Mouse (Mus musculus): ENCODE data around the gene Clstn3.
"Not testable (repeated sequence)": the region's sequence is repeated elsewhere in the genome, so short reads cannot be mapped to it uniquely, and the experiment has no call there.

Clstn3 gene

DNA sequence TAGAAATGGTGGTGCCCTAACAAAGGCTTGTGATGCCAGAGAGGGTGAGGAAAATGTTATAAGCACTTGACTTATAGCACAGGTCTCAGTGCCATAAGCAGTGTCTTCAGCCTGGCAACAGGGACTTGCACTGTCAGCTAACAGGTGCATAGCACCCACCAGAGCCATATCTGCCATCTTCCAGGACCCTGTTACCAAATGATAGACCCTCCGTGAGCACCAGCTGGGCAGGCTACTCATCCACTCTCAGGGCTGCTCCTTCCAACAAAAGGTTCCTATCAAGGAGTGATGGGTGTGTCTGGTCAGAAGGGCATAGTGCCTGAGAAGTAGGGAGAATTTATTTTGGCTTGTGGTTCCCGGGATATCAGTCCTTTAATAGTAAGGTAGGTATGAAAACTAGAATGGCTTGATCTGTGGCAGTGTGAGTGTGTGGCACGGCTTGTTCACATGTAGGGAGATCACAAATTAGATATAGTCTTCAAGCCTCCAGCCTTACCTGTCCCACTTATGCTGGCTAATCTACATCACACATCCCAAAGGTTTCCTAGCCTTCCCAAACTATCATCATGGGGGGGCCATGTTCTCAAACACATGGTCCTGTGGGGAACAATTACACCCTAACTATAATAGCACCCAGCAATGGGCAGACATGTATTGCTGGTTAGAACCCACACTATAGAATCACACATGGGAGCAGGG, 14.4 kb upstream of the Clstn3 start:
- no peak for DNase-seq

- no peak for DNase-seq
Measured at GRCm38 (mm10) chr6:124477922-124478651, 13.5 kb upstream of the Clstn3 start.

DNA sequence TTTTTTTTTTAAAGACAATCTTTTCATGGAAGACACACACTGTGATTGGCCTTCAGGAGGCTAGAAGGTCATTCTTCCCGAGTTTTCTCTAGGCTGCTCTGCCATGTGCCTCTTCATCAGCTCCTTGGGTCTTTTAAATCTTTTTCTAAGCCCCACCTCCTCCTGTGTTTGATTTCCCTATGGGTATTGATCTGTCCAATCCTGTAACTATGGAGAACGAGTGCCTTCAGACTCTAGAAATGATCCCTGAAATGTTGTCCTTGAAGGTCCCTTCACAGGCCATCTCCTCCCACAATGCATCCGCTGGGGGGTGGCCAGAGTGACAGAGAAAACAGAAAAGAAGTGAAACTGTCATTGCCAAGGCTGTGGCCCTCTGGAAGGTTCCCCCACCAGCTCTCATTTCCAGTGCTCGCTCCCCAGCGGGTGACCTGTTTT, 12.6 kb upstream of the Clstn3 start:
- no peak for DNase-seq

DNA sequence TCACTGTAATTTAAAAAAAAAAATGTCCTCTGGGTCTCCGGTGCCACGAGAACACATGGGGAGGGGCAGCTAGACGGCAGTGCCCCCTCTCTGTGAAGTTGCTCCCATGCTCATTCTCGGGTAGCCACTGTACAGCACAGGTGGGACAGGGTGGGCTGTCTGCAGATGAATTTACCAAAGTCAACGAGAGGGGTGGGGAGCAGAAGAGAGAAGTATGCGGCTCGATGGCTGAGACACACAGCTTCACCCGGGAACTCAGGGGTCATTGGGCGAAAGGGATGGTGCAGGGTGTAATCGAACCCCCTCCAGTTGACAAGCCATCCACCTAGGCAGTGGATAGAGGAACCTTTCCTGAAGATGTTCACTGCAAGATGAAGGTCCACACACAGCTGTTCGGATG, 12.2 kb upstream of the Clstn3 start:
- no peak for DNase-seq

DNA sequence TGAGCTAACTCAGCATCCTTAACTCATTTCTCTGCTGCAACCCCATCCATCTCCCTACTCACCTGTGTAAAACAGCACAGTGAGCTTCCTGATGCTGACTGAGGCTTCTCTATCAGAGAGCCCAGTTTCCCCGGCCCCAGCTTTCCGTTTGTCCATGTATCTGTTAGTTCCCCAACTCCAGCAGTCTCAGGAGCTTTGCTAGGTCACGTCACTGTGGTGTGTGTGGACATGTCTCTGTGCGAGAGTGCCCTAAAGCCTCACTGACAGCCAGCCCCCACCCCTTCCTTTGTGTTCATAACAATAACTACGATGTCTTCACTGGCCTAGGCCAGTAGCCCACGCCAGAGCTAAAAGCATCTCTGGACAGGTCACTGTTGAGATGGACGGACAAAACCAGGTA, 11.6 kb upstream of the Clstn3 start:
- no peak for DNase-seq

GRCm38 (mm10) chr6:124475335-124476075, 10.9 kb upstream of the Clstn3 start:
- DNase-seq: not testable (repeated sequence)

GRCm38 (mm10) chr6:124474621-124475020, 10.0 kb upstream of the Clstn3 start:
- DNase-seq: no peak

DNA sequence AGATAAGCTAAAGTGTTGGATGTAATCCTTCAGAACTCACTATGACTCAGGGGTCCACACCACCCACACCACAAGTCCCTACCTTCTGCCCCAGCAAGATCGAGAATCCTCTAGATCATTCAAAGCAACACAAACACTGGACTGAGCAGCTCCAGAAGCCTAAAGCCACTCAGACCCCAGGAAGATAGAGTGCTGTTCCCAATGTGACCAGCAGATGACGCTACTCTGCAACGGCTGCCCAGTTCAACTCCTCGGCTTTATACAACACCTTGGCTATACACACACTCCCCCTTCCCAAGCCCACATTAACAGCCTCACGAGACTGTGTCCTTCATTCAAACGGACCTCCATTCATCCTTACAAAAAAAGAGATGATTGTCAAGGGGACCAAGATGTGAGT, 8.2 kb upstream of the Clstn3 start:
- DNase-seq: peak; percentile 58 to 73

- DNase-seq: not testable (repeated sequence)
Measured at GRCm38 (mm10) chr6:124471783-124472638, 7.4 kb upstream of the Clstn3 start.

DNA sequence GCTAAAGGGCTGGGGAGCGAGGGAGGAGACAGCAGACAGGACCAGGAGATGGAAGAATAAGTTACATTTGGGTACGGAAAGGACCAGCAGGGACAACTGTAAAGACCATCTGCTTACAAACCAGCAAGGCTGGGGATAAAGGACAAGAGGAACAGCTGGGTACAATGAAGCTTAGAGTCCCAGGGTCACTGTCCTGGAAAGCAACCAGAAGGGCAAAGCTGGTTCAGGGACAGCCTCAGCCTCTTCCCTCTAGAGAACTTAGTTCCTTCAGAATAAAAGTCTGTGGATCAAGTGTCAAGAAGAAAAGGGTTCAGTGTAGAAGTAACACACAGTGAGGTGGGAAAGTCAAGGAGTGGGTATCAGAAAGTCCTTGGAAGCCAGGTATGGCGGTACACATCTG, 6.5 kb upstream of the Clstn3 start:
- no peak for DNase-seq

GRCm38 (mm10) chr6:124465729-124466128, 1.1 kb upstream of the Clstn3 start:
- no peak for DNase-seq

DNA sequence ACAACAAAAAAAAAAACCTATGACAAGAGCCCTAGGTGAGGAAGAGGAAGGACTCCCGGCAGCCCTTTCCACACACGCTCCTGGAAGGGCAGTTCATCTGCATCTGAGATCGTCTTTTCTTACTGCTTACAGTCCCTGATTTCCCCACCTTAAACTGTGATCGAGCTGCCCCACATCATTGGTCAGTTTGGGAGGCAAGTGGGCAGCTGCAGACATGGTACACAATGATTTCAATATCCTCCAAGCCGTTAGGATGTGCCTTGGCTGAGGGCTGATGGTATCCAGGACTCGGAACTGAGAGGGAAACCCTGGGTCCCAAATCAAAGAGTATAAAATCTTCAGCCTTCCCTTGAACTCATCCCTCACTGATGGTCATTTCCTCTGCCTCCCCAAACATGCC, 705 bp upstream of the Clstn3 start:
- no peak for DNase-seq

DNA sequence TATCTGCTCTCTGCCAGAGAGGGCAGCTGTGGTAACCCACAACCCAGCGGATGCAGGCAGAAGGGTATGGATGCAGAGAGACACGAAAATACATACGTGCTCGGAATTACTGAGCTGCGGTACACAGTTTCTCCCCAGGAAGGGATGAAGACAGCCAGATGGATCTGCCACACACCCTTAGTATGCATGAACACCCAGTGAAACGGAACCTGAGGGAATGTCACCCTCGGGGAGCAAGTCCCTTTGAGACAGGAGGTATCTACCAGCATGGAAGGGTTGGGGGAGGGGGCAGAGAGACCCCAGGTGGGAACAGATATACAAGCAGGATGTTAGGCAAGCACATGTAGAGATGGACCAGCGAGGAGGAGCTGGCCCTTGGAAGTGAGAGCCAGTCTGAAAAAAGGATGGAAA, 708 bp downstream of the Clstn3 start:
- peak; percentile 47 to 55 for DNase-seq

- no peak for DNase-seq
Measured at GRCm38 (mm10) chr6:124459388-124459787, 5.2 kb downstream of the Clstn3 start.

- peak; percentile 94 to 98 for DNase-seq
Measured at GRCm38 (mm10) chr6:124458505-124458904, 6.1 kb downstream of the Clstn3 start.

DNA sequence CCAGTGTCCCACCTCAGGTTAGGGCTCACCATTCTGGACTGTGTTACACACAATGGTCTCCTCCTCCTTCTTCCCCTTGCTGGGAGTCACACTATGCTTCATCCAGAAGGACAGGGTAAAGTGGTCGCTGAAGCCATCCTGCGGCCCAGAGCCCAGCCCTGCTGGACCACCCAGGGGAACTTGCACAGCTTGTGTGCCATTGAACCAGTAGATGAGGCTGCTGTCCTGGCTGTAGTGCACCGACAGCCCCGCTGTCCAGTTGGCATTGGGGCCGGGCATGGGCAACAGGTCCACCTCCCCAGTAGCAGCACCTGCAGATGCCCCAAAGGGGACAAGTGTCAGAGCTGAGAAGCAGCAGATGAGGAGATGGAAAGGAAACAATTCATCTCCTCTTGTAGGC, 6.8 kb downstream of the Clstn3 start:
- peak; percentile 38 to 41 for DNase-seq

- DNase-seq: no peak
Measured at GRCm38 (mm10) chr6:124456243-124456642, 8.4 kb downstream of the Clstn3 start.

DNA sequence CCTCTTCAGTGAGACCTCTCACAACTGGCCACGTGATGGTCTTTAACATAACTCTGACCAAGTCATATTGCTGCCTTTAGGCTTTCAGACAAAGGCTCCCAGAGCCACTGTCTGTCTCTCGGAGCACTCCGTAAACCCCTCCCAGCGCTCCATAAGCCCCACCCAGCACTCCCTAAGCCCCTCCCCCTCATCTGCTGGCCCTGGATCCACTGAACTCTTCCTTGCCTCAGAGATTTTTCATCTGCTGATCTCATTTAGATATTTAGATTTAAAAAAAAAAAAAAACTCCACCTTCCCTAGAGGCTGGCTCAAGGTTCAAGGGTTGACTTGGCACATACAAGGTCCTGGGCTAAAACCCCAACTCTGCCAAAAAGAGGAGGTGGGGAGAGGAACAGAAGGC, 10.8 kb downstream of the Clstn3 start:
- no peak for DNase-seq

GRCm38 (mm10) chr6:124451995-124452394, 12.6 kb downstream of the Clstn3 start:
- DNase-seq: no peak

DNA sequence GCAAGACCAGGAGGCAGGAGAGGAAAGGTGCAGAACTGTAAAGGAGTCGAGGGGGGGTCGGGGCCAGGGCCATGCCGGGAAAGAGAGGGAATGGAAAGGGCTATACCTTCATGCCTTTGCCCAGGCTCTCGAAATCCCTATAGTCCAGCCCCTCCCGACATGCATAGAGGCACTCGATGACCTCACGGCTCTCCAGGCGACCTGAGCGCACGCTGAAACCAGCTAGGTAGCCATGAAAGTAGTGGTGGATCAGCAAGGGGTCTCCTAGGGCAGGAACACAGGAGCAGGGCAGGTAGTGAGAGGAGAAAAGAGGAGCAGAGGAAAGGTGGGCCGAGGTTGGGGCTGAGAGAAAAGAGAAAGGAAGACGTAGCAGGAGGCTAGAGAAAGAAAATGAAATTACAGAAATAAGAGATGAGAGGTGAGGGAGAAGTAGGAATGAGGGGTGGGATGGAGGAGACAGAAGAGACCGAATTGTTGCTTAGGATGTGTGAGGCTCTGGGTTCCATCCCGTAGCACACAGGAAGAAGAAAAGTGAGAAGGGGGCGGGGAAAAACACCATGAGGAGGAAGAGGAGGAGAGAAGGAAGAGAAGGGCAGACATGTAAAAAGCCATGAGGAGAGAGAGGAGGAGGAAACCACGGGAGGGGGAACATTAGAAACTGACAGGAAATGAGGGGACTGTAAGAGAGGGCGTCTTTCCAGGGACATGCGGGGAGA, 14.8 kb downstream of the Clstn3 start:
- no peak for DNase-seq

DNA sequence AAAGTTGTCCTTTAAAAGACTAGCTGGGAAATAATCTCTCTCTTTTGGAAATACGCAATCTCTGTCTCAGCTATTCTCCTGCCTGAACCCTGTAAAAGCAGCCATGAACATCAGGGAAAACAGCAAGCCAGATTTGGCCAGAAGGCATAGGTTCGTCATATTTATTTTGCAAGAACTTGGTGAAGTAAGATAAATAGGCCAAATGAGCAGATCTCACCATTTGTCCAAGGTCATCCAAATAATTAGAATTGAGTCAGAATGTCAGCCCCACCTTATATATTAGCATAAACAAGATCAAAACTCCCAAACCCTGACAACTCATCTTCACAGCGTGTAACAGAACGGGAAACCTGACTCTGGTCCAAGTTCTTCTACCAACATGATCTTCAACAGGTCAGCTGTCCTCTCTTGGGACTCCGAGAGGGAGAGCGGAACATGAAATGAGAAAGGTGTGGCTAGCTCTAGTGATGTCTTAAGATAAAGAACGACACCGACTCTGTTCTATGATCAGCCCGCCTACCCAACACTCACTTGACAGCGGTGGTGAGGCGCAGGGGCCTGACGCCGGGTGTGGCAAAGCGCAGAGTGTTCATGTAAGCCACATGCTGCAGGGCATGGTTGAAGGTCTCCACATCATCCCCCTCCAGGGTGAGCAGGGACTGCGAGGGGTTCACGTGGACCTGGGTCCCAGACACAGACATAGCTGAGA, 15.5 kb downstream of the Clstn3 start:
- DNase-seq: peak in 1 of 2 experiments; percentile 19

Data from cerebellum, adult 18-20 months (tissue).